Mouse (Mus musculus) cortical plate, adult 2 months (tissue): ENCODE results near the gene Ntsr1. TPM values are rescaled to one million over a fixed set of nuclear protein-coding genes. Genes with fewer than 3 reads are reported as not detected.
A peak's percentile ranks its signal among the peaks of the same experiment; 100 is the strongest.

Source experiments
- H3K27ac ChIP-seq: fragments of 200-500 bp; 2 replicates; pipeline ENCODE4 v1.5.1; 2012; ENCODE audit warnings: low read length, control low read depth, inconsistent platforms; ENCODE audit not compliant: insufficient read depth
- H3K4me1 ChIP-seq: fragments of 200-500 bp; 2 replicates; pipeline ENCODE4 v1.6.1; 2011; ENCODE audit warnings: low read length; ENCODE audit not compliant: control insufficient read depth, insufficient read depth
- H3K4me3 ChIP-seq: fragments of 200-500 bp; 2 replicates; pipeline ENCODE4 v1.5.1; 2011; ENCODE audit warnings: mild to moderate bottlenecking, low read length, control low read depth; ENCODE audit not compliant: insufficient read depth
- CTCF ChIP-seq: fragments of 200-500 bp; IDR thresholded peaks from 2 replicates; pipeline ENCODE4 v1.5.1; 2011; ENCODE audit warnings: mild to moderate bottlenecking, control low read depth, low read length; ENCODE audit not compliant: insufficient read depth; ENCODE audit errors: extremely low read depth
- POLR2A ChIP-seq: fragments of 200-500 bp; IDR thresholded peaks from 2 replicates; pipeline ENCODE4 v1.6.1; 2011; ENCODE audit warnings: mild to moderate bottlenecking, low read length, control low read depth; ENCODE audit not compliant: insufficient read depth; ENCODE audit errors: extremely low read depth
- polyA plus RNA-seq: library from polyadenylated mRNA; depleted of rRNA; stranded (reverse); fragments of >200 nt; gene quantifications from 2 replicates; pipeline ENCODE4 v1.2.3, GENCODE M21; 2012

Ntsr1 gene
- polyA plus RNA-seq, 1 experiment, result 5.6 TPM

GRCm38 (mm10) chr2:180501217-180501967 lies 1.6 kb downstream of the Ntsr1 start:
- Histone ChIP-seq H3K4me3 (peak overlapping the region; percentile 19; the same call in 1 of the 2 replicates), H3K4me1 (peaks cover 2% of the 10 kb centered on the region), H3K27ac (no peak overlapping the region)
- no peak for TF ChIP-seq POLR2A
- TF ChIP-seq CTCF, result no peak

DNA sequence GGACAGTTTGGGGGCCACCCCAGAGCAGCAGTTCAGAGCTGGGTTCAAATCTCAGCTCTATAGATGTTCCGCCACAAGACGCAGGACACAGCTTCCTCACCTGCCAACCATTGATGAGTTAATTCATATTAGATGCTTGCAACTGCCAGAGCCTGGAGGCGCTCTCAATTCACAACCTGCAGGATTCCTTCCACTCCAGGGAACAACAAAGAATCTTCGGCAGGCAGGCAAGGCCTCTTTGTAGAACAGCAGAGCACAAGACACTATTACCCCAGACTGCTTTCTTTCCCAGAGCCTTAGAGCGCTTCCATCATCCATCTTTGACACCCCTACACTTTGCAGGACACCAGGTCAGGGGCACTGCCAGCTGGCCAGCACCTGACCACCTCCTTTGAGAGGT lies 6.5 kb downstream of the Ntsr1 start:
- Histone ChIP-seq H3K27ac (no peak overlapping the region), H3K4me1 (no peaks in the 10 kb centered on the region; the same call in 1 of the 2 replicates), H3K4me3 (no peak overlapping the region)
- TF ChIP-seq POLR2A (no peak), CTCF (no peak)

GRCm38 (mm10) chr2:180508455-180509115 lies 8.8 kb downstream of the Ntsr1 start:
- Histone ChIP-seq H3K27ac (no peak overlapping the region), H3K4me1 (no peaks in the 10 kb centered on the region; the same call in 1 of the 2 replicates), H3K4me3 (no peak overlapping the region)
- TF ChIP-seq CTCF (no peak), POLR2A (no peak)

DNA sequence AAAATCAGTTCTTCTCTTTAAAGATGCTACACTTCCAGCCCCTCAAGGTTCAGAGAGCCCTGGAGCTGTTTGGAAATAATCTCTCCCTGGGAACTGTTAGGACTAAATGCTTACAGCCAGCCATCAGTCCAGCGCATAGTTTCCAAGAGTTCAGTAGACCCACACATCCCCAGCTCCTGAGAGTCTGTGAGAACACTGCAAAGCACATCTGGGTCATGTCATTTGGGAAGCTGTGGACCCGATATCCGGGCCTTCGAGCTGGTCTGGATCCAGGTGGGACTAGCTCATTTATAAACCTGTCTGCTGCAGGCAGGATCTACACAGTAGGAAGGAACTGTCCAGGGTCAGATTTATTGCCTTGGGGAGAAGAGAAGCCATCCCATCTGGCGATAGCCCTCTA lies 11.1 kb downstream of the Ntsr1 start:
- TF ChIP-seq POLR2A, result no peak
- TF ChIP-seq CTCF, result no peak
- Histone ChIP-seq H3K4me1 (no peaks in the 10 kb centered on the region; the same call in 1 of the 2 replicates), H3K27ac (no peak overlapping the region), H3K4me3 (no peak overlapping the region)

GRCm38 (mm10) chr2:180511875-180512661 lies 12.3 kb downstream of the Ntsr1 start:
- no peak overlapping the region for H3K4me3 ChIP-seq
- H3K27ac ChIP-seq, result no peak overlapping the region
- TF ChIP-seq POLR2A, result no peak
- no peak for TF ChIP-seq CTCF
- H3K4me1 ChIP-seq, result no peaks in the 10 kb centered on the region

DNA sequence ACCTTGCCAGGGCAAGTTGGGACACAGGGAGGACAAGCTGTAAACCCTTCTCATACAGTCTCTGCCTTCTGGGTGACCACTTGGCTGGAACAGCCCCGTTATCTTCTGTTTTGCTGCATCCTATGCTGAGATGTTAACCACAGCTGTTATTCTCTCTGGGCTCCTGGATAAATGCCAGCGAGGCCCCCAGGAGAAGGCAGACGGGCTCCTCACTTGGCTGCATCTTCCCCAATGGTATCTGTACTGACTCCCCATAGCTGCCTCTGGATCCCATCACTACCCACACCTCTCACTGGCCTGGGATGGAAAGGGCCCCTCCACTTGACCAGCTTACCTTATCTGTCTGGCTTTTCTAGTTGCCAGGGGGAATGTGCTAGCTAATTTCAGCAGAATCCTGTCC lies 13.2 kb downstream of the Ntsr1 start:
- H3K4me1 ChIP-seq, result no peaks in the 10 kb centered on the region
- TF ChIP-seq POLR2A (no peak), CTCF (no peak)
- no peak overlapping the region for H3K27ac ChIP-seq
- no peak overlapping the region for H3K4me3 ChIP-seq

DNA sequence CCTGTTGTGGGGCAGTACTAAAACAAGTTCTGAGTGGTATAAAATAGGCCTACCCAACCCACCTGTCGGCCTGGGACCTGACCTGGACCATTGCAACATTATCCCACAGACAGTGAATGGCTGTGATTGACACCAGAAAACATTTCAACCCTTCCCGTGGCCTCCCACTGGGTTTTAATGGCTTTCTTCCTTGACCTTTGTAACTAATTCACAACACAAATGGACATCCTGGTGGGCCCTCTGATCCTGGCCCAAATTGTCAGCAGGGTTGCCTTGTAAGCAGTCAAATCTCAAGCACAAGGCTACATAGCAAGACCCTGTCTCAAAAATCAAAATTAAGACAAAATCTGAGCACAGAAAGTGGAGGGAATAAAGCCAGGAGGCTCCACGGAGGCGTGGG lies 14.1 kb downstream of the Ntsr1 start:
- Histone ChIP-seq H3K27ac (no peak overlapping the region), H3K4me3 (no peak overlapping the region), H3K4me1 (no peaks in the 10 kb centered on the region)
- no peak for TF ChIP-seq CTCF
- TF ChIP-seq POLR2A, result no peak

DNA sequence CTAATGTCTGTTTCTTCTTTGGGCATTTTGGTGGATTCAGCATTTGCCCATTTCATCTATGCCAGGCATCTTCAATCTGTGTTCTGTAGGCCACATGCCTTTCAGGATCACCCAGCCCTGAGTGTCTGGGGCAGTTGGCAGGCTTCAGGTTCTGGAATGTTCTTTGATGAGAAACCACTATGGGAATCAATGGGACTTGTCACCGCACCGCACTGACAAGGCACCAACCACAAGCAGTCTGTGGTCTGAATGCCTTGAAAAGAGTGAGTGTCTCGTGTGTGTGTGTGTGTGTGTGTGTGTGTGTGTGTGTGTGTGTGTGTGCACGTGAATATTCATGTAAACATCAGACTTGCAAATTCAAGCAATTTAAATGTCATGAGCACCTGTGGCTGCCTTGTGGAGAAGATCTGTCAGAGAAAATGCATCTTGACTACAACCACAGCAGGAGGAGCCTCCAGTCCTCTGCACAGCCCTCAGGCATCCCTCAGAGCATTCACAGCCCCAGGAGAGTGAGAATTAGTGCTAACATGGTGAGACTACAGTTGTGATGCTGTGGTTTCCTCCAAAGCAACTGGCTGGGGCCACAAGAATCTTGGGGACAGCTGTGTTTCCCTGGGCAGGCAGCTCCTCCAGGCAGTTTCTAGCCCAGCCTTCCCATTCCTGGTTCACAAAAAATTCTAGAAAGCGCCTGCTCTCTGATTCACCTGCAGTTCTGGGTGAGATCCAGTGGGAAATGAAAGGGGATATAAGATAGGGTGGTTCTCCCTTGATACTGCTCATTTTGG lies 21.9 kb downstream of the Ntsr1 start:
- TF ChIP-seq POLR2A, result no peak
- no peak for TF ChIP-seq CTCF
- H3K4me1 ChIP-seq, result no peaks in the 10 kb centered on the region
- H3K27ac ChIP-seq, result no peak overlapping the region
- H3K4me3 ChIP-seq, result no peak overlapping the region

- no peak overlapping the region for H3K4me3 ChIP-seq
- H3K27ac ChIP-seq, result no peak overlapping the region
- no peak for TF ChIP-seq POLR2A
- TF ChIP-seq CTCF, result no peak
- H3K4me1 ChIP-seq, result no peaks in the 10 kb centered on the region
These were observed 23.0 kb downstream of the Ntsr1 start for GRCm38 (mm10) chr2:180522825-180523224.
